Mouse (Mus musculus) heart, embryonic 12.5 days (tissue): ENCODE measurements around the gene Plcb3. TPM values are rescaled to one million over a fixed set of nuclear protein-coding genes. Genes with fewer than 3 reads are reported as not detected.

Source experiments
- ATAC-seq: fragments of 200-750 bp; cut with Nextera tagmentation; 2 replicates; pipeline ENCODE4 v1.8.0; 2017; ENCODE audit warnings: moderate TSS enrichment, moderate library complexity; ENCODE audit not compliant: insufficient number of reproducible peaks, low FRiP score
- H3K27ac ChIP-seq: fragments of 300-500 bp; sonication (generic); 2 replicates; pipeline ENCODE4 v1.5.1; 2016; ENCODE audit warnings: mild to moderate bottlenecking, moderate library complexity; ENCODE audit not compliant: poor library complexity, severe bottlenecking
- H3K27me3 ChIP-seq: fragments of 300-500 bp; sonication (generic); replicated peaks from 2 replicates; pipeline ENCODE4 v1.6.1; 2016; ENCODE audit warnings: mild to moderate bottlenecking, moderate library complexity
- H3K36me3 ChIP-seq: fragments of 300-500 bp; sonication (generic); 2 replicates; pipeline ENCODE4 v1.6.1; 2016; ENCODE audit warnings: mild to moderate bottlenecking, moderate library complexity
- H3K4me1 ChIP-seq: fragments of 300-500 bp; sonication (generic); replicated peaks from 2 replicates; pipeline ENCODE4 v1.6.1; 2016; ENCODE audit warnings: mild to moderate bottlenecking
- H3K4me2 ChIP-seq: fragments of 300-500 bp; sonication (generic); 2 replicates; pipeline ENCODE4 v1.6.1; 2016; ENCODE audit warnings: mild to moderate bottlenecking, moderate library complexity
- H3K4me3 ChIP-seq: fragments of 300-500 bp; sonication (generic); 2 replicates; pipeline ENCODE4 v1.5.1; 2016; ENCODE audit warnings: mild to moderate bottlenecking
- H3K9ac ChIP-seq: fragments of 300-500 bp; sonication (generic); 2 replicates; pipeline ENCODE4 v1.6.1; 2016; ENCODE audit warnings: mild to moderate bottlenecking, moderate library complexity
- H3K9me3 ChIP-seq: fragments of 300-500 bp; sonication (generic); replicated peaks from 2 replicates; pipeline ENCODE4 v1.6.1; 2016; ENCODE audit warnings: mild to moderate bottlenecking, moderate library complexity
- WGBS: fragments of 180-500 bp; shearing (Covaris S2); methylation state at CpG from one replicate; pipeline ENCODE4 v1.1.7; 2016; 5-methylcytosine and 5-hydroxymethylcytosine counted together
- polyA plus RNA-seq: library from polyadenylated mRNA; unstranded; fragments of >200 nt; fragmentation: Nextera tagmentation; extraction: Ambion mirVana; gene quantifications from 2 replicates; pipeline ENCODE4 v1.2.1, GENCODE M21; 2016

Plcb3 gene
- polyA plus RNA-seq, 1 experiment from 2014 or later: 26.6 TPM

GRCm38 (mm10) chr19:6989251-6989650 lies 13.0 kb upstream of the Plcb3 start:
- 87% methylated on average over 8 of the region's 8 CpGs for WGBS

GRCm38 (mm10) chr19:6987904-6988285 lies 11.6 kb upstream of the Plcb3 start:
- ATAC-seq: no peak; the same call in 1 of the 2 replicates
- Histone ChIP-seq H3K9ac (peak overlapping the region; percentile 97), H3K4me1 (peaks cover 33% of the 10 kb centered on the region), H3K36me3 (peaks cover 30% of the 10 kb centered on the region), H3K27ac (peak overlapping the region; percentile 99), H3K27me3 (no peaks in the 10 kb centered on the region), H3K4me3 (peak overlapping the region; percentile 87), H3K9me3 (no peaks in the 10 kb centered on the region), H3K4me2 (peak overlapping the region; percentile 74)
- WGBS: 5% methylated on average over 8 of the region's 8 CpGs

More at GRCm38 (mm10) chr19:6989251-6989650, 13.0 kb upstream of the Plcb3 start:
- Histone ChIP-seq H3K9ac (0 out of 2 replicates have a peak overlapping the region, but pooled peaks have one; percentile 0), H3K4me1 (peaks cover 42% of the 10 kb centered on the region), H3K36me3 (peaks cover 17% of the 10 kb centered on the region), H3K27ac (no peak overlapping the region), H3K4me3 (no peak overlapping the region), H3K9me3 (no peaks in the 10 kb centered on the region), H3K4me2 (no peak overlapping the region), H3K27me3 (no peaks in the 10 kb centered on the region)
- no peak for ATAC-seq

DNA sequence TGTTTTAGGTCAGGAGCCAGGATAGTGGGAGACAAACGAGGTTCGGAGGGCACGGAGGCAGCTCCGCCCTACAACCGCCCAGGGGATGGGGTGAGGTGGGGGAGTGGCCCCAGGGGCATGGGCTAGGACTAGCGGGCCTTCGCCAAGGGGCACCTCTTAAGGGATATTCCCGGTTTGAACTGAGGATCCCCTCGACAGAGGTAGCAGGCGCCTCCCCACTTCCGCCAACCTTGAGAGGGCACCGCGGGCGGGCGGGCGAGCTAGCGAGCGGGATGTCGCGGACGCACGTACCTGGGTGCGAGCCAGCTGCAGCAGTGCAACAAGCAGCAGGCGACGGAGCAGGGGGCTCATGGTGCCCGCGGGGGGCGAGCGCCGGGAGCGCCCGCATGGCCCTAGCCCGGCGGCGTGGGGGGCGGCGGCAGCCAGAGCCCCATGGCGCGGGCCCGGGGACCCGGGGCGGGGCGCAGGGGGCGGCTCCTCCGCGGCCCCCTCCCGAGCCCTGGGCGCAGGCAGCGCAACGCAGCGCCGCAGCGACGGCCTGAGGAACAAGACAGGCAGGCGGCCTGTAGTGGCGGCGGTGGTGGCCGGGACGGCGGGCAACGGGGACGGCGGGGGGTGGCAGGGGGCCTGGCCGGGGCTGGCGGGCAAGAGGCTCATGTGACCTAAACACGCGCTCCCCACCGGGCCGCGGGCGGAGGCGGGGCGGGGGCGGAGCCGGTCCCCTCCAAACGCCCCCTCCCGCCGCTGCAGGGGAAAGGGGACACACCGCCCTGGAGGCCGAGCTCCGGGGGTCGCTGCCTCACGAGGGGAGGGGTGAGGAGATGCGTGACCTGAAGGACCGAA lies 11.0 kb upstream of the Plcb3 start, which contains the start of gene Vegfb:
TSS of gene Vegfb (minus strand) at position 591 of the 843 bp plus-strand sequence.
- Histone ChIP-seq H3K9me3 (no peaks in the 10 kb centered on the region), H3K4me3 (peak within 1 kb of the TSS; percentile 87), H3K36me3 (peaks cover 36% of the 10 kb centered on the region), H3K4me1 (peaks cover 31% of the 10 kb centered on the region), H3K27ac (peak within 1 kb of the TSS; percentile 99), H3K9ac (peak within 1 kb of the TSS; percentile 97), H3K4me2 (peak within 1 kb of the TSS; percentile 74), H3K27me3 (no peaks in the 10 kb centered on the region)
- under 1% methylated on average over 81 of the region's 85 CpGs for WGBS
- peak; percentile 61 for ATAC-seq

DNA sequence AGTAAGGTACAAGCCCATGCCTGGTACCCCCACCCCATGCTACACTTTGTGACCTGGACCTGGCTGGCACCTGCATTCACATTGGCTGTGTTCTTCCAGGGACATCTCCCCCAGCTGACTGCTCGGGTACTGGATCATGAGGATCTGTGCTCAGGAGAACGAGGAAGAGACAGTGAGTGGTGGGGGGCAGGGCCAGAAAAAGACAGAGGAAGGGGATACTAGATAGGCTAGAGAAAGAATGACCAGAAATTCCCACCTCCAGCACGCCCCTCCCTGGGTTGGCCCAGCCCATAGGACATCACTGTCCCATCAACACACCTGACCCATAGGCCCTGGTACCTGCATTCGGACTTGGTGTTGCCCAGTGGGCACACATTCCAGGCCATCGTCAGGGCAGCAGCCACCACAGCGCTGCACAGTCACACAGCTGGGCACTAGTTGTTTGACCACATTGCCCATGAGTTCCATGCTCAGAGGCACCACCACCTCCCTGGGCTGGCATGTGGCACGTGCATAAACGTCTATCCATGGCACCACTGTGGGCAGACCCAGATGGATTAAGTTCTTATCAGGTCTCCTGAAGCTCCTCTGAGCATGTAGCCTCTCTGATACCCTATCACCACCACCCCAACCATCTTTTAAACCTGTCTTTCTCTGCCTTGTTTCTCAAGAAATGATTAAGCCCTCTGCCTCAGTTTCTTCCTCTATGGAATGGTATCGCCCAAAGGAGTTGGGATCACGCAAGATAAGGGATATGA lies 9.9 kb upstream of the Plcb3 start:
- ATAC-seq: no peak

GRCm38 (mm10) chr19:6985300-6985699 lies 9.0 kb upstream of the Plcb3 start:
- no peaks in the 10 kb centered on the region for H3K27me3 ChIP-seq
- H3K36me3 ChIP-seq: peaks cover 44% of the 10 kb centered on the region
- no peaks in the 10 kb centered on the region for H3K9me3 ChIP-seq
- no peak overlapping the region for H3K27ac ChIP-seq
- H3K9ac ChIP-seq: no peak overlapping the region
- no peak overlapping the region for H3K4me2 ChIP-seq
- peaks cover 34% of the 10 kb centered on the region for H3K4me1 ChIP-seq
- 84% methylated on average over 19 of the region's 19 CpGs for WGBS
- no peak for ATAC-seq
- no peak overlapping the region for H3K4me3 ChIP-seq

More for the DNA sequence above, 9.9 kb upstream of the Plcb3 start:
- peaks cover 30% of the 10 kb centered on the region for H3K4me1 ChIP-seq
- H3K36me3 ChIP-seq: peaks cover 44% of the 10 kb centered on the region
- no peaks in the 10 kb centered on the region for H3K27me3 ChIP-seq
- WGBS: 68% methylated on average over 10 of the region's 10 CpGs
- peak overlapping the region; percentile 97 for H3K9ac ChIP-seq
- no peaks in the 10 kb centered on the region for H3K9me3 ChIP-seq
- peak overlapping the region; percentile 99; the same call in 1 of the 2 replicates for H3K27ac ChIP-seq
- peak overlapping the region; percentile 74 for H3K4me2 ChIP-seq
- H3K4me3 ChIP-seq: peak overlapping the region; percentile 87

DNA sequence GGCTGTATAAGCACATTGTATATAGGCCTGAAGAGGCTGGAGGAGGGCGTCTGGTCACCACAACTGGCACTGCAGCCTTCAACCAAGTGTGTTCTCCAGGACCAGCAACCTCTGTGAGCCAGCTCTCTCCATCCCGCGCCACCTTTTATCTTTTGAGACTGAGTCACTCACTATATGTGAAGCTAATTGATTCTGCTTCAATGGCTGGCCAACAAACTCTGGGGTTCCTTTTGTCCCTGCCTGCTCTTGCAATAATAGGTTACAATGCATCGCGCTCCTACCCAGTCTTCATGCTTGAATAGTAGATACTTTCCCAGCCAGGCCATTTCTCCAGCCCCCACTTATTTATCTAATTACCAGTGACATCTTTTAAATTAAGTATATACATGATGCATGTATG lies 7.4 kb upstream of the Plcb3 start:
- peaks cover 47% of the 10 kb centered on the region for H3K36me3 ChIP-seq
- no peak overlapping the region for H3K27ac ChIP-seq
- H3K27me3 ChIP-seq: no peaks in the 10 kb centered on the region
- no peak overlapping the region for H3K4me3 ChIP-seq
- H3K9ac ChIP-seq: no peak overlapping the region
- peaks cover 40% of the 10 kb centered on the region for H3K4me1 ChIP-seq
- no peak overlapping the region for H3K4me2 ChIP-seq
- ATAC-seq: no peak
- no peaks in the 10 kb centered on the region for H3K9me3 ChIP-seq
- 93% methylated on average over 5 of the region's 5 CpGs for WGBS

DNA sequence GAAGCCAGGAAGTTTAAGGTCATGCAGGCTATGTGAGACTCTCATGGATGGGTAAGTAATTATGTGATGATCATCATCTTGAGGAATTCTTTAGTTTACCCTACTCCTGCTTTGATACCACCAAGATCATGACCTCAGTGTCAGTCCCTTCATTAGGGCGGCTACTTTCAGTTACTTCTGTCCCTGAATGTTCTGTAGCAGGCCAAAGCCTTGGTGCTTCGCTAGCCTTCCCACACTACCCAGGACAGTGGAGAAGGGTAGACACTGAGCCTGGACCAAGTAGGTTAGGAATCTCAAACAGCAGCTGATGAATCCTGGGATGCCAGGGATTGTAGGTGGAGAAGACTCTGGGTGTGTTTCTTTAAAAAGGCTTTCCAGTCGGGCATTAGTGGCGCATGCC lies 5.2 kb upstream of the Plcb3 start:
- ATAC-seq: no peak
- H3K27ac ChIP-seq: peak overlapping the region; percentile 95; the same call in 1 of the 2 replicates
- H3K4me1 ChIP-seq: peaks cover 48% of the 10 kb centered on the region
- H3K9ac ChIP-seq: peak overlapping the region; percentile 78; the same call in 1 of the 2 replicates
- H3K36me3 ChIP-seq: peaks cover 67% of the 10 kb centered on the region
- peak overlapping the region; percentile 83; the same call in 1 of the 2 replicates for H3K4me2 ChIP-seq
- no peaks in the 10 kb centered on the region for H3K9me3 ChIP-seq
- WGBS: 87% methylated on average over 4 of the region's 4 CpGs
- peak overlapping the region; percentile 69; the same call in 1 of the 2 replicates for H3K4me3 ChIP-seq
- no peaks in the 10 kb centered on the region for H3K27me3 ChIP-seq

- Histone ChIP-seq H3K4me2 (peak within 1 kb of the TSS; percentile 83), H3K27ac (peak within 1 kb of the TSS; percentile 95), H3K4me3 (peak within 1 kb of the TSS; percentile 69), H3K9ac (peak within 1 kb of the TSS; percentile 87), H3K4me1 (peaks cover 46% of the 10 kb centered on the region), H3K36me3 (peaks cover 61% of the 10 kb centered on the region), H3K9me3 (no peaks in the 10 kb centered on the region), H3K27me3 (no peaks in the 10 kb centered on the region)
- peak; percentile 92 for ATAC-seq
- under 1% methylated on average over 38 of the region's 38 CpGs for WGBS
Measured at GRCm38 (mm10) chr19:6980381-6981093, 4.3 kb upstream of the Plcb3 start, which contains the start of gene Fkbp2. Fkbp2 (minus strand) TSS chr19:6980501.

DNA sequence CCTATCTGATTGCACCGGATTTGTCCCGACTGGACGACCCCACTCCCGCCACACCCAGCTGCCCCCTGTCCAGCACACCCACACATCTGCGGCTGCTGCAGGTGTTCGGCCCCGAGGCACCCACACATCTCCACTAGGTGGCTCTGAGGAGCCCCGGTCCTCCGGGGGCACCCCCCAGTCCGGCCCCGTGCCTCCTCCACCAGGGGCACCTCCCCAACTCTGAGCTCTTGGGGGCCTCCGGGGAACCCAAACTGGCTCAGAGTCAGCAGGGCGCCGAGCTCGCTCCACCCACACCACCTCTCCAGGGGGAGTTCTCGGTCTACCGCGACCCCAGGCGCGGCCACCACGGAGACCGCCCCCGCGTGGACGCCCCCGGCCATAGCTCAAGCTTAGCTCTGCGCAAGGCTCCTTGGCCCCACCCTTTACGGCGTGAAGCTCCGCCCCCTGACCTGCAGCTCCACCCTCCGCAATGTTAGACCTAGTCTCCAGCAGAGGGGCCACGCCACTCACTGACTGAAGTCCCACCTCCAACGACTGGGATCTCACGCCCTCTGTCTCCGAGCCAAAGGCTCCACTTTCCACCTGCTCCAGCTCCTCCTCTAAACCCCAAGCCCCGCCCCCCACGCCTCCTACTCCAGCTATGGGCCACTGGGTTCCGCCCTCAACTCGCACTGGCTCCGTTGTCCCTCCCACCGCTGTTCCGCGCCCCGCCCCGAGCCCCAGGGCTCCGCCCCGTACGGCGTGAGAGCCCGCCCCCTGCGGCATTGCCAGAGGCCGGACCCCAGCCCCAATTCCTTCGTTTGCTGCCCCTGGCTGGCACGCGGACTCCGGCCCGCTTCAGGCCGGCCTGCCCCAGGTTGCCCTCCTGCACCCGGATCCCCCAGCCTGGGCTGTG lies 3.5 kb upstream of the Plcb3 start:
- Histone ChIP-seq H3K4me3 (peak overlapping the region; percentile 69), H3K9me3 (no peaks in the 10 kb centered on the region), H3K4me2 (peak overlapping the region; percentile 83), H3K27ac (peak overlapping the region; percentile 95), H3K9ac (peak overlapping the region; percentile 87), H3K36me3 (peaks cover 53% of the 10 kb centered on the region), H3K27me3 (no peaks in the 10 kb centered on the region), H3K4me1 (peaks cover 43% of the 10 kb centered on the region)
- under 1% methylated on average over 58 of the region's 59 CpGs for WGBS
- peak; percentile 92 for ATAC-seq

- Histone ChIP-seq H3K27ac (peak overlapping the region; percentile 95), H3K27me3 (no peaks in the 10 kb centered on the region), H3K36me3 (peaks cover 48% of the 10 kb centered on the region), H3K4me1 (peaks cover 44% of the 10 kb centered on the region), H3K9me3 (no peaks in the 10 kb centered on the region), H3K9ac (peak overlapping the region; percentile 82), H3K4me2 (peak overlapping the region; percentile 83), H3K4me3 (peak overlapping the region; percentile 69)
- 3% methylated on average over 11 of the region's 11 CpGs for WGBS
- ATAC-seq: no peak
Measured at GRCm38 (mm10) chr19:6979001-6979479, 2.8 kb upstream of the Plcb3 start.
